Mouse (Mus musculus): ENCODE data around the gene Hoxa7.

Hoxa7 gene

DNA sequence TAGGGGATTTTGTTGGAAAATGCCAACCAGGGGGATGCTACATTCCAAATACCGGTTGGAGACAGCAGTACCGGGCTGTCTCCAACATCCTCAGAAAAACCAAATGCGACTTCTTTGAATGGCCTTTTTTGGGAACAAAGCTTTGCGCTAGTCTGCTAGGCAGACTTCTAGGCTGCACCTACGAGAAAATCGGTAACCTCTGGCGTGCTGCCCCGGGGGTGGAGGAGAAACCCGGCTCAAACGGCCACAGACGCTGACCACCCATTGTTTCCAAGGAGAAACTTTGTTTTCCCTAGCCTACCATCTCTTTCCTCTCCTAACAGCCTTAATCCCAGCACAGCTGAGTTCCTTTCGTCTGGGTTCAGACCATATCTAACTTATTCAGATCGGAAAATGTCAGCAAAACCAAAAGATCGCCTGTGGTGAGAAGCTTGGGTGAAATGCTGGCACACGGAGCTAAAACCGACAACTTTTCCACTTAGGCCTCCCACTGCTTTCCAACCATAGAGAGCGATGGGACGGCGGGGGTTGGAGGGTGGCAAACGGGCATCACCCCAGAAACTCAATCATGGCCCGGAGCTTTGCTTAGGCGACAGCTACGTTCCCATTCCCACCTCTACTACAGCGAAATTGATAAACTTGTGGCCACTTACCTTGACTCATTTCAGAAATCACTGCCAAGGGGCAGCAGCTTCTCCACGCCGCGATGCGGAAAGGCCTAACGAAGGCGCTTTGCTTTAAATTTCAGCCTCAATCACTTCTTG lies 18.2 kb upstream of the Hoxa7 start:
- no peak for DNase-seq (ENCODE audit: low spot score in 2 of 2)

DNA sequence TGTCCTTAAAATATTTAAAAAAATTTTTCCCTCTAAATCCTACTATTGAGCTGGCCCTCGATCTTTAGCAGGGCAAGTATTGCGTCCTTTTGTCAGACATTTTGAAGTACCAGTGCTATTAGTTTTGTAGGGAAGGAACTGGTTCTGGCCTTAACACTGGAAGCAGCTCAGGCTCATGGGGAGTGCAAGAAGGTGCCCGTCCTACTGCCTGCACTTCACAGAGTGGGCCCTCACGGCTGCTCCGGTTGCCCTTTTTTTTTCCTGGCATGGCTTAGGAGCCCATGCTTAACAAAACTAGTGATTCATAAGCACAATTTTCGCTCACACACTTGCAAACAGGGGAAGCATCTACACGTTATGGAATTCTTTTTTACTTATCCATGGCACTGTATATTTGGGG lies 17.3 kb upstream of the Hoxa7 start:
- DNase-seq (ENCODE audit: low spot score in 2 of 2): no peak

DNA sequence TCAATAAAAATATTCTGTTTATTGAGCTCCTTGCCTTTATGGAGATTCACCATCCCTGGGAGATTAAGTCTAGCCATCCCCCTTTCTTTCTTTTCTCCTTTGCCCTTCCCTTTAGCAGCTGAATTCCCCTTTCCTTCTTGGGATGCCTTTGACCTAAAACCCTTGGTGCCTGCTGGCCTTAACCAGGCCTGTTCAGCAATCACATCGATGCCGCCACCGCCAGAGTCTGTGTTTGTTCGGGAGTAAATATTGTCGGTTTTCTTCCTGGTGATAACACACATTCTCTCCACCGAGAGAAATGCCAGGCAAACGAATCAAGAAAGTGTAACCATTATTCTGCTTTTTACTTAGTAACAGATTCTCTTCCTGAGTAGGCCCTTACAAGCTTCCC lies 16.5 kb upstream of the Hoxa7 start:
- no peak for DNase-seq (ENCODE audit: low spot score in 2 of 2)

DNA sequence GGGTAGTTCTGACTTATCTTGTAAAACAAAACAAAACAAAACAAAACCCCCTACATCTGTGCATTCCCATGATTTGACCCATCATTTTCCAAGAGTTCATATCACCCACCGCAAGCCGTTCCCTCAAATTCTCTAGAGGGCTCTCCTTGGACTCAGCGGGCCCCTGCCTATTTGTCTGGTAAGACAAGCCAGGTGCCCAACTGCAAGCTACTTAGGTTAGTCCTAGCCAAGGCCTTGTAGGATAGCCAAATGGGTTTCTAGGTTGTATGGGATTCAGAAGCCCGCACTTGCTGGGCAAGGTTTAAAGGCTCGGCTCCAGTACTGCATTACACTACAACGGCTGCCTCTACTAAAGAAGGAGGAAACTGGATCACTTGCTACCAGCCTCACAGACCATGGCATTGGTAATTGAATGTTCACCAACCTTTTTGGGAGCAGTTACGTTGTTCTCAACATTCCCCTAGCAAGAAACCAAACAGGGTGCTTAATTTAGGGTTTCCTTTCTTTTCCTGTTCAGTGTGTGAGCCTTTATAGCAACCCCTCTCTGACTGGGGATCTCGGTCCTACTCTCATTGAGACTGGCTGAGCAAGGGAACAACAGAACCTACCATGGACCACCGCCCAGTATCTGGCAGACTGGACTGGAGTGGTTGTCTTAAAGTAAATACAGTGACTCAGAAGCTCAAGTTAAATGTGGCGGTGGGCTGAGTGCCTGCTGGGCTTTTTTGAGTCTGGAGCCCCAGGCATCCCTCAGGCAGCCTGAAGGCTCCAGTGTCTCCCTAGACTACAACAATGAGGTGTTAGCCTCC lies 15.9 kb upstream of the Hoxa7 start:
- no peak for DNase-seq (ENCODE audit: low spot score in 2 of 2)

DNA sequence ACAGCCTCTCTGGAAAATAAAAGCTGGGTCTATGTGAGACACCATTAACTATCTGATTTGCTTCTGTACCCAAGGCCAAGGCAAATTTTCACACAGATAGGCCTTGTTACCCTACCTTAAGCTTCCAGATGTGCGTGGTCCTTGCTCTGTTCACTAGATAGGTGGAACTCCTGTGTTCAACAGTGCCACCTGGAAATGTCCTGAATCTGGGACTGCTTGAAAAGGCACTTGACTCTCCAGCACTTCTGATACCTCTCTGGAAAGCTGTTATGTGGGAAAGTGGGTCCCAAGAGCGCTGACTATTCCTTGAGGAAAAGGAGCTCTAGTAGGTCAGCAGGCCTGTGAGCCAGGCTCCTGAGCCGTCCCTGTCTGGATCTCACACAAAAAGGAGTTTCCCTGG lies 15.2 kb upstream of the Hoxa7 start:
- DNase-seq (ENCODE audit: low spot score in 2 of 2): no peak

DNA sequence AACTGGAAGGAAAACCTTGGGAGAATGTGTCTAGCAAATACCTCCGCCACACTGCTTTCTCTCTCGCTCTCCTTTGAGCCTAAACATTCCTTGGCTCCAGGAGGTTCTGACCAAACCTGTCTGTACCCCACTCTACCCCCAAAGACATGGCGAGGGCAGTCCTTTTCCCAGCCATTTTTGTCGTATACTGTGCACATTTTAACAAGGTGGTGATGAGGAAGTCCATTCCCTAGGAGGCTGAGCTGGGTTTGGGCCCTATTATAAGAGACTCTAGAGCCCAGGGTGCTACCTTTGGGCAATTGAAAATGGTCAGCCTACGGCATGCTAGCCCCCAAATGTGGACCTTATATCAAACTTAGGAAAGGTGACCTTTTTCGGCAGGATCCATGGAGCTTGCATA lies 14.2 kb upstream of the Hoxa7 start:
- DNase-seq (ENCODE audit: low spot score in 2 of 2): no peak

DNA sequence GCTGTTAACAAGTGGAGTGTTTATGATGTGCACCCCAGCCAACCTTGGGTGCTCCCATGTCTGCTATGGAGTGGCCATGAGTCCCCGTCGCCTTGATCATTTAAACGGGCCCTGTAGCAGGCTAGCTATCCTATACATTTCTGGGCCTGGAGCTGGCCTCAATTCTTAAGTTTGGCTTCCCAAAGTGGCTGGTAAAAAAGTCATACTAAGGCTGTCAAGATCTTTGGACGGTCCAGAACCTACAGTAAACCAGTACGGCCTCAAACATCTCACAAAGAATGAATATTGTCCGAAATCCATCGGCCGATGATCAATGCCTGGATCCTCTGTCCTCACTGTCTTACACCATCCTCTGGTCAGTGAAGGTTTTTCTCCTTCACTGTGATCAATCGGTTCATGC lies 13.6 kb upstream of the Hoxa7 start:
- DNase-seq (ENCODE audit: low spot score in 2 of 2): no peak

DNA sequence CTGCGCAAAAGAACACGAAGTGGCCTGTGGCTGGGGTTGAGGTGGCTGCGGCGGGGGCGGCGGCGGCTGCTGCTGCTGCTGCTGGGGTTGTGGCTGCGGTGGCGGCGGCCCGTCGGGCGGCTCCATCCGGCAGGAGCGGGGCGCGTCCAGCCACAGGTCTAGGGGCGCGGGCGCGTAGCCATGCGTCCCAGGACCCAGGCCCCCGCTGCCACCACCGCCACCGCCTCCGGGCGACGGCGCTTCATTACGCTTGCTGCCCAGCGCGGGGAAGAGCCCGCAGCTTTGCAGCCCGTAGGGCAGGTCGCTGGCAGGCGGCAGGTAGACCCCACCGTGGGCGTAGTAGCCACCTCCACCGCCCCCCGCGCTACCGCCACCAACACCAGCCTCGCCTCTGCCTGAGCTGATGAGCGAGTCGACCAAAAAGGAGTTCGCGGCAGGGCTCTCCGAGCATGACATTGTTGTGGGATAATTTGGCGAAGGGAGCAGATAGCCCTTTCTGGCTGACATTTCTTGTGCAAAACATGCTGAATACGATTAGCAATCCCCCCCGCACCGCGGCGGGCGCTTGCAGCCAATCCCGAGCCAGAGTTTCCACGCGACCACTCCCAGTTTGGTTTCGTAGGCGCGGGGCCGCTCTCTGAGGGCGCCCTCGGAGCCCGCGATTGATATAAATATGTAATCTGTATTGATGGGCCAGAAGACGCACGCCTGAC lies 12.9 kb upstream of the Hoxa7 start:
- no peak for DNase-seq (ENCODE audit: low spot score in 2 of 2)

DNA sequence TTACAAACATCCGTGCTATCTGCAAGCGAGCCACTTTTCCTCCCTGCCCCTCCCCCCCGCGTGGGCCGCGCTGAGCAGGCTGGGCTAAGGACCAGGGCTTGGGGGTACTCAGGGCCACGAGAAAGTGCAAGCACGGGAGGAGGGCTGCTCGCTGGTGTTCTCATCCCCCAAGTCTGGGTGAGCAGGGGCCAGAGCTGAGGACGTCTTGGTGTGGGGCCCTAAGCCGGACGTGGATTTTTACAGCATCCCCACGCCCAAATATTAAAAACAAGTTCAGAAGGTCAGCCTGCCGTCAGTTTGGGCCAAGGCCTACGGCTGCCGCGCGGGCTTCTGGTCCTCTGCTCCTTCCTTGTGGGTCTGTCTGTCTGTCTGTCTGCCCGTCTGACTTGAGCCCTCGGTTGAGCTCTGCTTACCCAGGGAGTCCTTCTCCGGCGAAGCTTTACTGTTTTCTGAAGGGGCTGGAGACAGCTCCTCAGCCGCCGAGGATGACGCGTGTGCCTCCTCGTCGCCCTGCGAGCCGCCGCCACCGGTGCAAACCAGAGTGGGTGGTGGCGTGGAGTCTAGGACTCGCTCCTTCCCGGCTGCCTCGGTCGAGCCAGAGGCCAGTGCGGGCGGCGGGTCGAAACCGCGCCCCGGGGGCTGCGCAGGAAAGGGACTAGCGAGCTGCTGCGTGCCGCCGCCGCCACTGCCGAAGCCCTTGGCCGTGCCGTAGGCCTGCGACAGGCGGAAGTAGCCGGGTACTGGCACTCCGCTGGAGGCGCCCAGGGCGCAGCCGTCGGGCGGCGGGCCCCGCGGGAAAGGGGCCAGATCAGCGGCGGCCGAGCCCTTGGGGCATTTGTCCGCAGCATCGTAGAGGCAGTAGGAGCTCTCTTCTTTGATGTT lies 12.1 kb upstream of the Hoxa7 start:
- no peak for DNase-seq (ENCODE audit: low spot score in 2 of 2)

DNA sequence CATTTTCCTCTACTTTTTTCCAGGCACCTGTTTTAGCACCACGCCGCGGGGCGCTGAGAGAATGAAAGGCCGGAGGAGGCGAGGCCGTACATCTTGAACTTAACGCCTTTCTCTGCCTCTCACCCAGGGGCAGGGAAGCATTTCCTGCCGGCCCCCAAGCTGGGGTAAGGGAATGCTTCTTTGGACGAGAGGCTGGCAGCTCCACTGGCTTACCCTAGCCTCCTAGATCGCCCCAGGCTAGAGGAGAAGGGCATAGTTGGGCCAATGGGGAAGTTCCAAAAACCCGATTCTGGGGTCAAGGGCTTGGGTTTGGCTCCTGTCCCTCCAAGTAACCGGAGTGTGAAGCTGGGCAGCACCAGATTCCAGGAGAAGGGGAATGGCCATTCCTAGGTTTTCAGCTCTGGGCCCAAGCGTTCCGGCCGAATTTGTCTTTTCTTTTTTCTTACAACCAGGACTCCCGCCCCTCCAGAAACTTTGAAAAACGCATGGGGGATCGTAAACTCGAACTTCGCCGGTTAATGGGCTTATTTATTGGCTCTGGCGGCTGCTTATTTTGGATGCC lies 11.4 kb upstream of the Hoxa7 start:
- DNase-seq (ENCODE audit: low spot score in 2 of 2): no peak

DNA sequence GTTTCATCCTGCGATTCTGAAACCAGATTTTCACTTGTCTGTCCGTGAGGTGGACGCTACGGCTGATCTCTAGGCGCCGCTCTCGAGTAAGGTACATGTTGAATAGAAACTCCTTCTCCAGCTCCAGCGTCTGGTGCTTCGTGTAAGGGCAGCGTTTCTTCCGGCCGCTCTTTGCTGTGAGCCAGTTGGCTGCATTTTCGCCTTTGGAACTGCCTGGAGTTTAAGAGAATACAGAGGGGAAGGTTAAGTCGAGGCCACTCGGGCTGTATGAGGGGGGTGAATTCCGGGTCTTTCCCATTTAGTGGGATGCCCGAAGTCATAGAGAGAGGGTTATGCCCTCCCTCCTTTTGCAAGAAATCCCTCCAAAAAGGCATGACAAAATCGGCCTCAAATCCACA lies 10.9 kb upstream of the Hoxa7 start:
- DNase-seq (ENCODE audit: low spot score in 2 of 2): no peak

DNA sequence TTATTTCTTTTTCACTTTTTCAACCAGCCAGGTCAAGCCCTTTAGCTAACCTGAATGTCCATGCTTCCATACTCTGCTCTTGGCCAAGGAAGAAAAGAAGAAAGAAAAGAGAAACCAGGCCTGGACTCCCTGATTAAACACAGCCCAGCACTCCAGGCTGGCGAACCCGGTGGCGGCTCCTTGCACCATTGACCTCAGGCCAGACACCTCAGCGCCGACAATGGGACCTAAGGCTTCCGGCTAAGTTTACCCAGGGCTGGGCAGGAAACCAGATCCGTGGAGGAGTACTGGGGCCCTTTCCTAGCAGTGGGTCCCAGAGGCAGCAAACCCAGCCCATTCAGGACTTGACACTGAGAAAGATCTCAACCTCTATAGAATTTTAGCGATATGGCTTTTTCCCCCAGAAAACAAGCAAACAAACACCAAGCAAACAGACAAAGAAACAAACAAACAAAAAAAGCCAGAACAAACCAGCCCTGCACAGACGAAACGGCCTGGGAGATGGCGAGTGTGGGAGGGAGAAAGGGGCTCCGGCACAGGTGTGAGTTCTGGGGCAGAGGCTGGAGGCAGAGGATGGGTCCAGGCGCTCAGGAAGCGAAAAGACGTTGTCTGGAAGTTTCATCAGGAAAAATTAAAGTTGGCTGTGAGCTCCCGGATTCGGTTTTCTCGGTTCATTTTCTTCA lies 10.4 kb upstream of the Hoxa7 start:
- no peak for DNase-seq (ENCODE audit: low spot score in 2 of 2)

DNA sequence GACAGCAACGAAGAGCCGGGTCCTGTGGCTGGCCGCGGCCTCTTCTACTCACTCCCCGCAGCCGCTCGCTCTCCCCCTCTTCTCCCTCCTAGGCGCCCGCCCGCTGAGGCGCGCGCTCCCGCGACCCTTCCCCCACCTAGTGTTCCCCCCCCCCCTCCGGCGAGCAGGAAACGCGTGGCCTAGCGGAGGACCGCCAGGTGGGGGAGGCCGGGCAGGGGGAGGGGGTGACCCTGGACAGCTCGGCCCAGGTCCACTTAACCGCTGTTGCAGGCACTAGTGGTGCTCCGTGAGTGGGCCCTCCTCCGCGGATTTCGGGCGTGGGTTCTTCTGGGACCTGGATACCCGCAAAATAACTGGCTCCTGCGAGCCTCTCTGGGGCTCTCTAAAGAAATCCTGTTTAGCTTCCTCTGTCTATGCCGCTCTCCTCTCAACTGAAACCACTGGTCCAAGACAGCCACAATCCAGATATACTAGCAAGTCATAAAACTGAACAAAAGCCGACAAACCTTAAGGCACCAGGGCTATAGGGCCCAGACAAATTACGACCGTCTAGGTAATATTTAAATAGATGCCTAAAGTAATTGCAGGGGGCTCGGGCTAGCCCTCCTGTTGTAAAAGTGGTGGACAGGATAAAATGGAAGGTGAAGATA lies 9.0 kb upstream of the Hoxa7 start, which contains the start of gene Hoxa9:
Gene Hoxa9 (minus strand): TSS at position 574 of the 650 bp plus-strand sequence.
- no peak for DNase-seq (ENCODE audit: low spot score in 2 of 2)

DNA sequence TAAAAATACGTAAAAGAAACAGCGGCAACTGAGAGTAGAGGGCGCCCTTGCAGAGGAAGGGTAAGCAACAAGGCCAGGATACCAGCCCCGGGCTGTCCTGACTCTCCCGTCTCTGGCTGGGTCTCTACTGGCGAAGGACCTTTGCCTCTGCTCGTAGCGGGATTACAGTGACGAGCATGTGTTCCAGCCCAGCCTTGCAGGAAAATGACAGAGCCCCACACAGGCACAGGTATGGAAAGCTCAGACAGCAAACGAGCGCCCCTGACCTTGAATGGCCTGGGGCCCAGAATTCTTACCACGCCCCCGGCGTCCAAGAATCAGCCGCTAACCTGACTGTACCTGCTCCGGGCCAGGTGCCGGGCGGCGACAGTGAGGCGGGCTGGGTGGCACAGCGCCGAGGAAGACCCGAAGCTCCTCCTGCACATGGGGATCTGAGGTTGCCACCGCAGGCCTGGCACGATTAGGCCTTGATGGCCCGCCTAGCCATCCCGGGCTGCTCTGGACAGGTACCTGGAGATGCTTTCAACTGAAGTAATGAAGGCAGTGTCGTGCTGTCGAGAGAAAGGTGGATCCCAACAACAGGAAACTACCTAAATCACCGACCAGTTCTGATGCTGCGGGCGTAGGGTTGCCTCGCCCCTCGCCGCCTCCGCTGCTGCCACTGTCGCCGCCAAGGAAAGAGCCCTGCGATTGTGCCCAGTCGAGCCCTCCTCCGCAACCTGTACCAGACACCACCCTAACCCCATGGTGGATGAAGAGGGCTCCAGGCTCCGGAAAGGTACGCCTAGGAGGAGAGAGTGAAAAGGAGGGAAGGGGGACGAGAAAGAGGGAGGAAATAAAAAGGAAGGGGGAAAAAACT lies 8.1 kb upstream of the Hoxa7 start:
- DNase-seq (ENCODE audit: low spot score in 2 of 2): no peak

DNA sequence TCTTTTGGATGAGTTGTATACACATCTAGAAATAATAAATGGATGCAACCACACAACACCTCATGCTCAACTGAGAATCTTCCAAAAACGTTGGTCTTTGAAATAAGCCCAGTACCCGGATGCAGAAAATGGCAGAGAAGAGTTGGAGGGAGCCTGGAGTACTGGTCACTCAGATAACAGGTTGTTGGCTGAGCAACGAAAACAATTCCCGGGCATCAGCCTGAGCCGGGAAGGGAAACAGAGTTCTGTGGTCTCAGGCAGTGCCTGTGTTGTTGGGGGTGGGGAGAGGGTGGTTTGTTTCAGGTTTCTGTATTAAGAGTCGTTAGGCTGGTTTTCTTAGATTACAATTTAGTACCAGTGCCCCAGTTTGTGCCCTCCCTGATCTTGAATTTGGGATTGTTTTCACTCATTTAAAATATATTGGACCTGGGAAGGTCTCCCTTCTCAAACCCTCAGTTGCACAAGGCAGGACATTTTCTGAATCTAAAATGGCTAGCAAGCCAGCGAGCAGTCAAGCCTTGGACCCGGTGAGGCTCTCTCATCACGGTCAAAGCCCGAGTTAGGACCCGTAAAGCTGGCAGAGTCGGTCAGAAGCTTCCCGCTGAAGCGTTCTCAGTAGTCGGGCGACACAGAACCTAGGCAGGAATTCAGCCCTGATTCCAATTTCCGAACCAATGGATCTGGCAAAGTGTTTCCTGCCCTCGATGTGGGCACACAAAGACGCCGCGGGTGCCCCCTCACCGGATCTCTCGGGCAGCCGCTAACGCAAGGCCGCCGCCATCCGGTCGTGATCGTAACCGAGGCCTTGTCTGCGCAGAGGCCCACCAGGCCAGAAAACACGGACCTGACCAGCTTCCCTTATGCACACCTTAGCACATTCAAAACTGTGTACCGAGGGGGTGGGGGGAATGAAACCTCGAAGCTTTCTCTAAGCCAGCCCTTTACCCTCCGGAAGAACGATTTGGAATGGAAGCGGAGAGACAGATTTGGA lies 7.1 kb upstream of the Hoxa7 start:
- no peak for DNase-seq (ENCODE audit: low spot score in 2 of 2)

DNA sequence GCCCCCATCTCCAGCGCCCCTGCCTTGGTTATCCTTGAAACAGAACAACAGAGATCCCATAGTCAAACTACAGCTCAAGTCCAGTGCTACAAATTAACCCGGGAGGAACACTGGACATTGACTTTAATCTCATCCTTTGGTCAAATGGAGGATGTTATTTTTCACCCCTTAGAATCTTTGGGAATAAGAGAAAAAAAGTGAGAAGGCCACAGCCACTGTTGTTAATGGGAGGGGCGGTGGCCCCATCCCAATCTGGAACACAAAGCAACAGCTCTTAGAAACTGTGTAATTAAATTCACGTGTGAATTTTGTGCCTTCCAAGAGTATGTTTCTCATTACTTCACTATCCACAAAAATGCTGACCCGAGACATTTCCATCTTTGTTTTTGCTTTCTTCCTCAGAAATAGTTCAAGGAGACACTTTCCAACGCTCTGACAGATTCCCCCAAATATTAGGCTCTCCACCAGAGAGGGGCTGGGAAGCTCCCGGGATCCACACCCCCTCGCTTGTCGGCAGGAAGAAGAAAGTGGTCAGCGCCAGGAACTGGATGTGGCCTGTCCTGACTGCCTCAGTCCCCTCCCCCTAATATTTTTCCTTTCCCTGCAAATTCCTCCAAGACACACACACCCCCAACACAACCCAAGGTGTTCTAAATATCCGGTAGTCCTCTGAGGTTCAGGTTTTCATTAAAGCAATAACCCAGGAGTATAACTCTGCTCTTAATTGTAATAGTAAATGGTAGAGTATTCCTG lies 6.0 kb upstream of the Hoxa7 start:
- no peak for DNase-seq (ENCODE audit: low spot score in 2 of 2)

DNA sequence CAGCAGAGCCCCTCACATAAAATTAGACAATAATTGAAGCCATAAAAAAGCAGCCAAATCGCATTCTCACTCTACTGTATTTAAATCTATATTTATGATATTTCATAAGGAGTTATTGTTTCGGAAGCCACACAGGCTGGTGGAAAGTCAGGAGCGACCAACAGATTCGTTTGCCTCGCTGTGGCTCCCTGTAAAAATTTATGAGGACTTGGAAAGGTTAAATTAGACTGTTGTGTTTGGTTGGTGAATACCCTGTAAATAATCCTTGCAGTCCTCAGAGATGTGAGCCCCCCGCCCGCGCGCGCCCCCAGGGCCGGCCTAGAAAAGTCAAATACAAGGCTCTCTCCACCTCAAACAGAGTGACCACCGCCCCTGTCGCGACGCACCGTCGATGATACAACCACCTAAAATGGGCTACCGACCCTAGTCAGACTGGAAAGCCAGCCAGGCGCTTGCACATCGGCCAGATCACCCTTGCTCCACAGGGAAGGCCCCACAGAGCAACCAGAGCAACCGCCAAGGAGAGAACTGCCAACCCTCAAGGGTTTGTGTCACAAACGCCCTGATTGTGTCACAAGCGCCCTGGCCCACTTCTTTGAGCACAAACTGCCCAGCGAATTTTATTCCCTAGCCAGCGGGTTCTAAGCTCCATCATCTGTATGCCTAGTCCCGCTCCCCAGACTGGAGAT lies 5.1 kb upstream of the Hoxa7 start:
- no peak for DNase-seq (ENCODE audit: low spot score in 2 of 2)

All from frontal cortex, postnatal 10 days (tissue).